Mouse (Mus musculus) hindbrain, embryonic 10.5 days (tissue): Measurements from ENCODE around the gene Arhgef3. TPM values are rescaled to one million over a fixed set of nuclear protein-coding genes. Genes with fewer than 3 reads are reported as not detected.

Experiments used
- DNase-seq: peaks from one replicate; pipeline ENCODE4 v3.0.0-alpha.2; 2017; ENCODE audit warnings: low spot score
- H3K27ac ChIP-seq: fragments of 300-500 bp; sonication (generic); 2 replicates; pipeline ENCODE4 v1.5.1; 2016; ENCODE audit warnings: mild to moderate bottlenecking, moderate library complexity
- H3K27me3 ChIP-seq: fragments of 300-500 bp; sonication (generic); 2 replicates; pipeline ENCODE4 v1.6.1; 2016; ENCODE audit warnings: mild to moderate bottlenecking; ENCODE audit not compliant: poor library complexity, insufficient read depth, severe bottlenecking
- H3K36me3 ChIP-seq: fragments of 300-500 bp; sonication (generic); 2 replicates; pipeline ENCODE4 v1.6.1; 2016; ENCODE audit warnings: mild to moderate bottlenecking, moderate library complexity
- H3K4me1 ChIP-seq: fragments of 300-500 bp; sonication (generic); replicated peaks from 2 replicates; pipeline ENCODE4 v1.6.1; 2016; ENCODE audit warnings: mild to moderate bottlenecking
- H3K4me3 ChIP-seq: fragments of 300-500 bp; sonication (generic); 2 replicates; pipeline ENCODE4 v1.5.1; 2016; ENCODE audit warnings: mild to moderate bottlenecking, moderate library complexity
- H3K9me3 ChIP-seq: fragments of 300-500 bp; sonication (generic); 2 replicates; pipeline ENCODE4 v1.6.1; 2016; ENCODE audit warnings: mild to moderate bottlenecking, moderate library complexity
- WGBS: fragments of 180-500 bp; shearing (Covaris S2); methylation state at CpG from one replicate; pipeline ENCODE4 v1.1.7; 2016; 5-methylcytosine and 5-hydroxymethylcytosine counted together
- polyA plus RNA-seq: library from polyadenylated mRNA; unstranded; fragments of >200 nt; fragmentation: Nextera tagmentation; extraction: Ambion mirVana; gene quantifications from 2 replicates; pipeline ENCODE4 v1.2.1, GENCODE M21; 2016

The Arhgef3 gene
- polyA plus RNA-seq, 1 experiment from 2014 or later: 3.6 TPM

GRCm38 (mm10) chr14:27384143-27384542 lies 269.4 kb downstream of the Arhgef3 start:
- Histone ChIP-seq H3K27me3 (no peaks in the 10 kb centered on the region), H3K4me1 (no peaks in the 10 kb centered on the region), H3K4me3 (no peak overlapping the region), H3K36me3 (no peaks in the 10 kb centered on the region), H3K9me3 (no peaks in the 10 kb centered on the region), H3K27ac (no peak overlapping the region)
- WGBS: 90% methylated on average over 4 of the region's 4 CpGs
- DNase-seq: no peak

- H3K27ac ChIP-seq: no peak overlapping the region
- H3K36me3 ChIP-seq: no peaks in the 10 kb centered on the region
- no peaks in the 10 kb centered on the region for H3K9me3 ChIP-seq
- H3K27me3 ChIP-seq: no peaks in the 10 kb centered on the region
- peaks cover 2% of the 10 kb centered on the region; the same call in 1 of the 2 replicates for H3K4me1 ChIP-seq
- H3K4me3 ChIP-seq: no peak overlapping the region
- no peak for DNase-seq
These were observed 273.9 kb downstream of the Arhgef3 start for GRCm38 (mm10) chr14:27388616-27389015.

DNA sequence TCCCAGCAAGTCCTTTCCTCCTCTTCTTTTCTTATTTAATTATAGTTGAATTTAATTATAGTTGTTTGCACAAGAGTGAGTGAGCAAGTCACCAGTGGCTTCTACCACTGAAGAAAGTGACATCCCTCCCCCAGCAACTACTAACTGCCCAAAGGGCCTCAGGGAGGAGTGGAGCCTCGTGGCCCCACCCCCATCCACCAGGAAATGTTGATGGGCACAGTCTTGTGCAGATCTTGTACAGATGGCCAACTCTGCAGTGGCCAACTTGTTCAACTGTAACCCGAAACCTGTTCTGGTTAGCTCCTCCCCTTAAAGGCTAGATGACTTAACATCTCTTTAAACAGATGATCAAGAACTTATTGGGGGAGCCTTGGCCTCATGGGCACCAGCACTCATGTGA lies 275.0 kb downstream of the Arhgef3 start:
- Histone ChIP-seq H3K4me3 (no peak overlapping the region), H3K9me3 (no peaks in the 10 kb centered on the region), H3K4me1 (peaks cover 8% of the 10 kb centered on the region; the same call in 1 of the 2 replicates), H3K27me3 (no peaks in the 10 kb centered on the region), H3K27ac (no peak overlapping the region), H3K36me3 (no peaks in the 10 kb centered on the region)
- DNase-seq: no peak
- 80% methylated on average over 2 of the region's 2 CpGs for WGBS

- Histone ChIP-seq H3K4me1 (peaks cover 8% of the 10 kb centered on the region; the same call in 1 of the 2 replicates), H3K36me3 (no peaks in the 10 kb centered on the region), H3K4me3 (no peak overlapping the region), H3K27me3 (no peaks in the 10 kb centered on the region), H3K9me3 (no peaks in the 10 kb centered on the region), H3K27ac (no peak overlapping the region)
- no peak for DNase-seq
- 70% methylated on average over 7 of the region's 7 CpGs for WGBS
These were observed 276.0 kb downstream of the Arhgef3 start for GRCm38 (mm10) chr14:27390663-27391062.

DNA sequence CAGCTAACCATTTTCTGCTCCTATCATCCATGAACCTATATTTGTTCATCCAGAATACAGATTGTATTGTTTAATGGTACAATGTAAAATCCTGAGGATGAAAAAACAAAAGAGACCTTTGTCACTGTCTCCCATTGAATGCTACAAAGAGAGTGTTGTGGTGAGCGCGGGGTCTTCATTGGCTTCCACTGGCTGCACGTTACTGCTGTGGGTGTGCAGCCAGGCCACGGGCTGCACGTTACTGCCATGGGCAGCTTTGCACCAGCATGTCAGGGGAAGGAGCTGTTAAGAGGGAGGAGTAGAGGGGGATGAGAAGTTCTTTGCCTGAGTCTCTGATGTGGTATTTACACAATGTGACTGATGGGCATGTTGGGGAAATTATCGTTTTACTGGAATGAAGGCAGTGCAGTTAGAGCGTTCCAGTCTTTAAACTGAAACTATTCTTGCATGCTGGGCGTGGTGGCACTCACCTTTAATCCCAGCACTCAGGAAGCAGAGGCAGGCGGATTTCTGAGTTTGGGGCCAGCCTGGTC lies 277.1 kb downstream of the Arhgef3 start:
- 77% methylated on average over 9 of the region's 9 CpGs for WGBS
- no peak overlapping the region for H3K4me3 ChIP-seq
- H3K4me1 ChIP-seq: peaks cover 8% of the 10 kb centered on the region; the same call in 1 of the 2 replicates

DNA sequence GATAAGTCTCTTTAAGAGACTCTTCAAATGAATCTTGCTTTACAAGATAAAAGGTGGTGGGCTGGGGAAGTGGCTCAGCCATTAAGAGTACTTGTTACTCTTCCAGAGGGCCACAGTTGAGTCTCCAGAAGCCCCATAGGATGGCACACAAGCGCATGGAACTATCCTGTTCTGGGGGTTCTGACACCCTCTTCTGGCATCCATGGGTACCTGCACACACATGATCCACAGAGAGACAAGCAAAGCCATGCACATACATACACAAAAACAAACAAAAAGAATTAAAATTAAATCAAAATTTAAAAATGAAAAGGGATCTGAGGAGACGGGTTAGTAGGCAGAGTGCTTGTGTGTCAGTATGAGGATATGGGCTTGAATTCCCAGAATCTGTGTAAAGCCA lies 278.0 kb downstream of the Arhgef3 start:
- no peaks in the 10 kb centered on the region for H3K36me3 ChIP-seq
- H3K27ac ChIP-seq: no peak overlapping the region
- WGBS: 94% methylated on average over 2 of the region's 2 CpGs
- DNase-seq: no peak
- H3K4me3 ChIP-seq: no peak overlapping the region
- H3K9me3 ChIP-seq: no peaks in the 10 kb centered on the region
- H3K27me3 ChIP-seq: no peaks in the 10 kb centered on the region
- peaks cover 8% of the 10 kb centered on the region; the same call in 1 of the 2 replicates for H3K4me1 ChIP-seq

More for the DNA sequence above, 277.1 kb downstream of the Arhgef3 start:
- no peaks in the 10 kb centered on the region for H3K27me3 ChIP-seq
- no peaks in the 10 kb centered on the region for H3K9me3 ChIP-seq
- no peak overlapping the region for H3K27ac ChIP-seq
- no peak for DNase-seq
- no peaks in the 10 kb centered on the region for H3K36me3 ChIP-seq

DNA sequence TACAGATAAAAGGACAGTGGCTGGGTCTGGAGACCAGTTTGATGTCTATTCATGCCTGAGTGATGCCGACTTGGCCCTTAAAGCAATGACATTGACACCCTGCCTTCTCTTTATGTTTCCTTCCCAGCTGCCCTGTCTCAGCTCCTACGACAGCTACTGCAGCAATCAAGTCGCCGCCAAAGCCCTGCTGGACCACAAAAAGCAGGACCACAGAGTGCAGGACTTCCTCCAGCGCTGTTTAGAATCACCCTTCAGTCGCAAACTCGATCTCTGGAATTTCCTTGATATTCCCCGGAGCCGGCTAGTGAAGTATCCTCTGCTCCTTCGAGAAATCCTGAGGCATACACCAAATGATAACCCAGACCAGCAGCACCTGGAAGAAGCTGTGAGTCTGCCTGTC lies 279.1 kb downstream of the Arhgef3 start:
- no peaks in the 10 kb centered on the region for H3K36me3 ChIP-seq
- H3K27ac ChIP-seq: no peak overlapping the region
- H3K9me3 ChIP-seq: no peaks in the 10 kb centered on the region
- 67% methylated on average over 10 of the region's 10 CpGs for WGBS
- H3K4me3 ChIP-seq: no peak overlapping the region
- H3K27me3 ChIP-seq: no peaks in the 10 kb centered on the region
- DNase-seq: no peak
- H3K4me1 ChIP-seq: peaks cover 8% of the 10 kb centered on the region; the same call in 1 of the 2 replicates

DNA sequence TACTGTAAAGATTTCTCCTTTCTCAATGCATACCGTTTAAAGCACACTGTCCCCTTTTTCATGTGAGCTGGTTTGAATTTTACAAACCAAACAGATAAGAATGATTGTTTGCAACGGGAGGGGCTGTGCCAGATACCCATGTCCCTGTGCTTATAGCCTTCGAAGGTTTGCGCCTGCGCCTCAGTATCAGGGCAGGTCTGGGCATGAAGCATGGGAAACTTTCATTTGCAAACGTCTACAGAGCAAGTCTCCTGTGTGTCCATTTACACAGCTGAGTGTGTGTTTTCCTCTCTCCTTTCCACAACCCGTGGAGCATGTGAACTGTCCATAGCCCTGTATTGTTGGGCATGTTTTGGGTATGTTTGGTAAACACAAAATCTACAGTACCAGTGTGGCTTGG lies 281.7 kb downstream of the Arhgef3 start:
- DNase-seq: no peak
- Histone ChIP-seq H3K9me3 (no peaks in the 10 kb centered on the region), H3K4me1 (peaks cover 8% of the 10 kb centered on the region; the same call in 1 of the 2 replicates), H3K27me3 (no peaks in the 10 kb centered on the region), H3K36me3 (no peaks in the 10 kb centered on the region), H3K4me3 (no peak overlapping the region), H3K27ac (no peak overlapping the region)
- 83% methylated on average over 7 of the region's 7 CpGs for WGBS

DNA sequence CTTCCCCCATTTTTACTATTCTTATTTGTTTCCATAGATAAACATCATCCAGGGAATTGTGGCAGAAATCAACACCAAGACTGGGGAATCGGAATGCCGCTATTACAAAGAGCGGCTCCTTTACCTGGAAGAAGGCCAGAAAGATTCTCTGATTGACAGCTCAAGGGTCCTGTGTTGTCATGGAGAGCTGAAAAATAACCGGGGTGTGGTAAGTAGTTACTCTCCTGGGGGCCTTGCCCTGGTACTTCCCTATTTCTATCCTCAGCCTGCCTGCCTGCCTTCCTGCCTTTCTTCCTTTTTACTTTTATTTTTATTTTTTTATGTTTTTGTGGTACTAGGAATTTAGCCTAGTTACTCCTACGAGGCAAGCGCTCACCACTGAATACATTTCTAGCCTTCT lies 282.8 kb downstream of the Arhgef3 start:
- peaks cover 6% of the 10 kb centered on the region; the same call in 1 of the 2 replicates for H3K4me1 ChIP-seq
- 92% methylated on average over 6 of the region's 6 CpGs for WGBS
- no peak overlapping the region for H3K4me3 ChIP-seq
- no peaks in the 10 kb centered on the region for H3K36me3 ChIP-seq
- no peak for DNase-seq
- H3K27ac ChIP-seq: no peak overlapping the region
- H3K27me3 ChIP-seq: no peaks in the 10 kb centered on the region
- no peaks in the 10 kb centered on the region for H3K9me3 ChIP-seq

DNA sequence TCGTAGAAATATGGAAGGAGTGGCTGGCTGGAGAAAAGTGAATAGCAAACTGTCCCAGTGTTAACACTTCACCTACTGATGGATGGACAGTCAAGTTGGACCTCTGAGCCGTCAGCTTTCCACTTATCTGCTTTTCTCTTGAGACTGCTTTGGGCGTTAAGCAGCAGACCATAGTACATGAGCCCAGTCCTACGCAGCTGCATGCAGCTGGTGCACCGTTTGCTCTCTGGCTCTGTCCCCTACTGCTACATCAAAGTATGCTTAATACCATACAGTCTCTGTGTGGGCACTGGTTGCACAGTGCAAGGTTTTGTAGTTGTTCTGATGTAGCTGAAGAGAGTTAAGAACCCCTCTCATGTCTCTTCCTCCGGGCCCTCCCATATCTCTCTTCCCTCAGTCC lies 285.8 kb downstream of the Arhgef3 start:
- WGBS: 89% methylated on average over 6 of the region's 6 CpGs
- no peak for DNase-seq
- Histone ChIP-seq H3K4me1 (no peaks in the 10 kb centered on the region), H3K36me3 (no peaks in the 10 kb centered on the region), H3K9me3 (no peaks in the 10 kb centered on the region), H3K27ac (no peak overlapping the region), H3K4me3 (no peak overlapping the region), H3K27me3 (no peaks in the 10 kb centered on the region)

- Histone ChIP-seq H3K36me3 (no peaks in the 10 kb centered on the region), H3K27me3 (no peaks in the 10 kb centered on the region), H3K4me3 (no peak overlapping the region), H3K9me3 (no peaks in the 10 kb centered on the region), H3K4me1 (no peaks in the 10 kb centered on the region), H3K27ac (no peak overlapping the region)
- no peak for DNase-seq
- WGBS: 89% methylated on average over 12 of the region's 12 CpGs
These were observed 287.1 kb downstream of the Arhgef3 start for GRCm38 (mm10) chr14:27401717-27402278.

- Histone ChIP-seq H3K27me3 (no peaks in the 10 kb centered on the region), H3K36me3 (no peaks in the 10 kb centered on the region), H3K4me3 (no peak overlapping the region), H3K27ac (no peak overlapping the region), H3K9me3 (no peaks in the 10 kb centered on the region), H3K4me1 (no peaks in the 10 kb centered on the region)
- 86% methylated on average over 10 of the region's 10 CpGs for WGBS
- DNase-seq: no peak
These were observed 287.9 kb downstream of the Arhgef3 start for GRCm38 (mm10) chr14:27402332-27403250.

DNA sequence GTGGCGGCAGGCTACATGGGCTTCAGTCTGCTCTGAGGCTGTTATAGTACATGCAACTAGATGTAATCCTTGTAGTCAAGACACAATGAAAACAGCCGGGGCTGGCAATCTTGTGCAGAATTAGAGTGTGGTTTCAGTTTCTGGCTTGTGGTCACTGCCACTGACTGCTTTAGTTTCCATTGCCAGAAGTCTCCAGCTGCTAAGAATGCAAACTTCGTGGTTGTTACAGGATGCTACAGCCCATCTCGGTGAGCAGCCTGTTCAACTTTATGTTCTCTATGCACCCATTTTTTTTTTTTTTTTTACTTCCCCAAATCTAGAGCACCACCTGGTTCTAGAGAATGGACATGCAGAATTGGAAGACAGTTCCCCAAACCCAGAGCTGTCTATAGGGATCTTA lies 290.8 kb downstream of the Arhgef3 start:
- H3K36me3 ChIP-seq: no peaks in the 10 kb centered on the region

More for the DNA sequence above, 290.8 kb downstream of the Arhgef3 start:
- no peaks in the 10 kb centered on the region for H3K27me3 ChIP-seq
- no peak for DNase-seq
- H3K27ac ChIP-seq: no peak overlapping the region
- no peak overlapping the region for H3K4me3 ChIP-seq
- peaks cover 7% of the 10 kb centered on the region; the same call in 1 of the 2 replicates for H3K9me3 ChIP-seq
- no peaks in the 10 kb centered on the region for H3K4me1 ChIP-seq
- WGBS: 95% methylated on average over 4 of the region's 4 CpGs
